Comparison of ENCODE assay signal across 29 mouse cellular contexts in genomic region chr11:52278164-52278563, GRCm38 (mm10). TPM values are rescaled to one million over a fixed set of nuclear protein-coding genes. Genes with fewer than 3 reads are reported as not detected.
A peak's percentile ranks its signal among the peaks of the same experiment; 100 is the strongest.
DNase-seq lines count a peak whose midpoint lies in the region; ATAC-seq and TF ChIP-seq lines count a peak whose summit lies in the region.
"Had no signal": no experiment of that assay in that cellular context is flagged by ENCODE, and none has a peak within 500 bp of the region (broad histone marks: within the 10 kb centered on the region; RNA-seq: fewer than 3 reads in every experiment).

No protein-coding gene starts in this region.

- H3K9me3 ChIP-seq in heart, embryonic 16.5 days (replicated peaks; ENCODE audit: control insufficient read depth, low read length), result no peaks in the 10 kb centered on the region
- H3K9me3 ChIP-seq: embryonic facial prominence, embryonic 10.5 days; embryonic facial prominence, embryonic 13.5 days; forebrain, embryonic 12.5 days; forebrain, embryonic 15.5 days; G1E; heart, embryonic 10.5 days; heart, embryonic 13.5 days had no signal

- 0 out of 2 replicates have a peak, but pooled peaks cover 7% of the 10 kb centered on the region for H3K27me3 ChIP-seq in heart, embryonic 16.5 days (ENCODE audit: control insufficient read depth, insufficient read depth, low read length)
- no peaks in the 10 kb centered on the region for H3K27me3 ChIP-seq in thymus, adult 2 months (ENCODE audit: control insufficient read depth, insufficient read depth, low read length)
- H3K27me3 ChIP-seq: forebrain, embryonic 15.5 days had no signal

- peak overlapping the region; percentile 54; the same call in 1 of the 2 replicates for H3K9ac ChIP-seq in heart, embryonic 16.5 days (ENCODE audit: low read length)
- H3K9ac ChIP-seq: embryonic facial prominence, embryonic 13.5 days; forebrain, embryonic 12.5 days; forebrain, embryonic 15.5 days; heart, embryonic 13.5 days; hindbrain, embryonic 14.5 days had no signal

- peak overlapping the region; percentile 13; the same call in 1 of the 2 replicates for H3K4me2 ChIP-seq in heart, embryonic 16.5 days (ENCODE audit: low read depth, low read length)
- H3K4me2 ChIP-seq: embryonic facial prominence, embryonic 13.5 days; forebrain, embryonic 12.5 days; forebrain, embryonic 15.5 days; heart, embryonic 13.5 days; hindbrain, embryonic 14.5 days had no signal

- no peak for DNase-seq in heart, postnatal 10 days
- DNase-seq in thymus, adult 2 months, result no peak
- no peak for DNase-seq in thymus, postnatal 10 days (ENCODE audit: low spot score in 2 of 2)
- DNase-seq in thymus, postnatal 36 days, result peak; percentile 55 to 62
- DNase-seq in retina, embryonic 14.5 days (ENCODE audit: low spot score), result no peak
- DNase-seq: adrenal gland, postnatal 10 days; B cell, adult 2 months; cerebellum, adult 11-12 months; cerebellum, adult 8-10 months; cerebellum, postnatal 10 days; cerebellum, postnatal 36 days; embryo, embryonic 11 days; gastrocnemius, postnatal 25 days; heart, adult 18-20 months; heart, postnatal 14 days; heart, postnatal 4 days had no signal

- no peak overlapping the region for H3K27ac ChIP-seq in heart, embryonic 16.5 days (ENCODE audit: low read length)
- peak overlapping the region; percentile 96 for H3K27ac ChIP-seq in thymus, adult 2 months (ENCODE audit: control insufficient read depth, insufficient read depth, low read length)
- H3K27ac ChIP-seq: embryonic facial prominence, embryonic 10.5 days; embryonic facial prominence, embryonic 13.5 days; forebrain, embryonic 12.5 days; forebrain, embryonic 15.5 days; heart, embryonic 10.5 days; heart, embryonic 13.5 days; hindbrain, embryonic 14.5 days; hindbrain, postnatal 0 days had no signal

- TF ChIP-seq CTCF in thymus, adult 2 months (IDR thresholded peaks at IDR 0.05; ENCODE audit: borderline replicate concordance, control insufficient read depth, extremely low read depth, insufficient read depth, low read length, poor library complexity), result no peak

- WGBS in heart, embryonic 16.5 days, result 90% methylated on average over 3 of the region's 3 CpGs
- WGBS in thymus, adult 2 months, result 53% methylated on average over 3 of the region's 3 CpGs

- no peak for ATAC-seq in heart, embryonic 16.5 days (replicated peaks; ENCODE audit: extremely low read depth, insufficient read depth, low FRiP score)
- ATAC-seq: forebrain, embryonic 15.5 days; hindbrain, postnatal 0 days; inflammation-experienced regulatory T-cells, adult 6 months; Patski had no signal

- peak overlapping the region; percentile 0; the same call in 1 of the 2 replicates for H3K4me3 ChIP-seq in heart, embryonic 16.5 days (ENCODE audit: low read length)
- H3K4me3 ChIP-seq in thymus, adult 2 months (ENCODE audit: control insufficient read depth, insufficient read depth, low read length), result peak overlapping the region; percentile 90
- H3K4me3 ChIP-seq: embryonic facial prominence, embryonic 10.5 days; embryonic facial prominence, embryonic 13.5 days; erythroblast, embryonic 14.5 days; forebrain, embryonic 12.5 days; forebrain, embryonic 15.5 days; heart, embryonic 10.5 days; heart, embryonic 13.5 days had no signal

- no peaks in the 10 kb centered on the region for H3K36me3 ChIP-seq in heart, embryonic 16.5 days (ENCODE audit: control insufficient read depth, insufficient read depth)
- H3K36me3 ChIP-seq in thymus, adult 2 months (ENCODE audit: control insufficient read depth, insufficient read depth, low read length), result peaks cover 89% of the 10 kb centered on the region
- H3K36me3 ChIP-seq: forebrain, embryonic 12.5 days; forebrain, embryonic 15.5 days; G1E; heart, embryonic 13.5 days had no signal

- peaks cover 11% of the 10 kb centered on the region for H3K4me1 ChIP-seq in heart, embryonic 16.5 days (ENCODE audit: control insufficient read depth, insufficient read depth, low read length)
- peaks cover 17% of the 10 kb centered on the region for H3K4me1 ChIP-seq in thymus, adult 2 months (replicated peaks; ENCODE audit: control insufficient read depth, insufficient read depth, low read length)

- no peak for TF ChIP-seq POLR2A in thymus, adult 2 months (IDR thresholded peaks at IDR 0.05; ENCODE audit: control insufficient read depth, extremely low read depth, insufficient read depth, low read length, poor library complexity)

- intact Hi-C loops in heart, postnatal 10 days (cut with DNase I), result no loop called here

RNA-seq across cellular contexts. Expression of gene Tcf7, which starts 4.7 kb away (rescaled TPM):
- polyA plus RNA-seq in heart, embryonic 16.5 days (2015; fragmentation: Nextera tagmentation; extraction: Ambion mirVana), result 29.0 and 65.0 TPM in 2 replicates
- 1 to 10 TPM; 3.3 to 6.2 TPM for total RNA-seq in heart, postnatal 10 days (2021)
- polyA plus RNA-seq in thymus, adult 2 months (2012; rRNA removed), result 2,910 and 3,273 TPM in 2 replicates
- total RNA-seq: G1E had no signal
- polyA plus RNA-seq: G1E had no signal

RNA-seq across cellular contexts. Expression of gene Skp1a, which starts 46.4 kb away (rescaled TPM):
- 476 and 507 TPM in 2 replicates for polyA plus RNA-seq in heart, embryonic 16.5 days (2015; fragmentation: Nextera tagmentation; extraction: Ambion mirVana)
- 100 to 1,000 TPM; 239 to 266 TPM for total RNA-seq in heart, postnatal 10 days (2021)
- polyA plus RNA-seq in thymus, adult 2 months (2012; rRNA removed), result 35.1 and 35.9 TPM in 2 replicates

Comparison
In these comparisons a context has a peak if more than half of its experiments do, and no peak if none do; other contexts are left out.
1. DNase-seq: peak in thymus, postnatal 36 days (2 of 2); none in heart, postnatal 10 days (0 of 2), thymus, adult 2 months (single experiment), thymus, postnatal 10 days (0 of 2) and retina, embryonic 14.5 days (single experiment).
2. RNA of gene Tcf7, which starts 4.7 kb away (polyA plus RNA-seq): 2,910 to 3,273 TPM in thymus, adult 2 months; 29.0 to 65.0 TPM in heart, embryonic 16.5 days; every median in the first group is over 10 times any median in the second.
3. RNA of gene Skp1a, which starts 46.4 kb away (polyA plus RNA-seq): 476 to 507 TPM in heart, embryonic 16.5 days; 35.1 to 35.9 TPM in thymus, adult 2 months; every median in the first group is over 10 times any median in the second.